Mouse (Mus musculus) heart, embryonic 11.5 days (tissue): Measurements from ENCODE around the gene Tlx2. TPM values are rescaled to one million over a fixed set of nuclear protein-coding genes. Genes with fewer than 3 reads are reported as not detected.

Experiments used
- microRNA counts: library from miRNA; unstranded; fragments of <30 nt; microRNA quantifications from one replicate; lab custom pipeline; 2015
- microRNA-seq: library from miRNA; unstranded; fragments of <30 nt; microRNA quantifications from one replicate; pipeline ENCODE4, GENCODE M21; 2016; ENCODE audit warnings: borderline number of aligned reads
- polyA plus RNA-seq: library from polyadenylated mRNA; unstranded; fragments of >200 nt; fragmentation: Nextera tagmentation; extraction: Ambion mirVana; gene quantifications from 2 replicates; pipeline ENCODE4 v1.2.1, GENCODE M21; 2014

The Tlx2 gene
- polyA plus RNA-seq, 1 experiment from 2014 or later, result not detected

MicroRNAs encoded within 50 kb of the gene (microRNA counts, 519-probe panel; counts per million panel counts)
- 32.2 counts per million for microRNA mmu-miR-3470a+mmu-miR-3470b (lab: Ali Mortazavi, UCI)

Small RNA genes lying within 50 kb of the gene (microRNA-seq; reads per million reads assigned to microRNA genes)
- gene Mir3470a (not detected), gene Mir7040 (0.20 reads per million)

Other genes starting within 250 kb of the Tlx2 start
- 0.04 and 0.15 TPM in 2 replicates for gene Sema4f, start 130.5 kb downstream of the Tlx2 start, polyA plus RNA-seq
- 0.70 and 1.1 TPM in 2 replicates for gene M1ap, start 123.4 kb downstream of the Tlx2 start, polyA plus RNA-seq
- gene Dok1, start 36.8 kb downstream of the Tlx2 start, polyA plus RNA-seq, result 6.3 and 6.8 TPM in 2 replicates
- 4.5 and 5.7 TPM in 2 replicates for gene Loxl3, start 36.1 kb downstream of the Tlx2 start, polyA plus RNA-seq
- gene Aup1, start 15.8 kb downstream of the Tlx2 start, polyA plus RNA-seq, result 99.8 and 109 TPM in 2 replicates
- 41.8 and 43.3 TPM in 2 replicates for gene Htra2, start 15.0 kb downstream of the Tlx2 start, polyA plus RNA-seq
- 0.24 and 0.30 TPM in 2 replicates for gene Dqx1, start 12.4 kb downstream of the Tlx2 start, polyA plus RNA-seq
- 15.1 and 17.0 TPM in 2 replicates for gene Pcgf1, start 7.6 kb upstream of the Tlx2 start, polyA plus RNA-seq
- gene Lbx2, start 16.1 kb upstream of the Tlx2 start, polyA plus RNA-seq, result 0.46 and 0.52 TPM in 2 replicates
- gene Ccdc142, start 31.3 kb upstream of the Tlx2 start, polyA plus RNA-seq, result 0.97 and 2.1 TPM in 2 replicates
- 1.1 and 1.2 TPM in 2 replicates for gene Gm42688, start 31.3 kb upstream of the Tlx2 start, polyA plus RNA-seq
- gene Mrpl53, start 38.7 kb upstream of the Tlx2 start, polyA plus RNA-seq, result 138 and 144 TPM in 2 replicates
- 19.1 and 19.8 TPM in 2 replicates for gene Mogs, start 45.2 kb upstream of the Tlx2 start, polyA plus RNA-seq
- gene Wbp1, start 51.3 kb upstream of the Tlx2 start, polyA plus RNA-seq, result 76.0 and 87.2 TPM in 2 replicates
- gene Ino80b, start 55.1 kb upstream of the Tlx2 start, polyA plus RNA-seq, result 11.1 and 12.2 TPM in 2 replicates
- gene Rtkn, start 65.2 kb upstream of the Tlx2 start, polyA plus RNA-seq, result 10.8 and 12.4 TPM in 2 replicates
- 4.5 and 6.9 TPM in 2 replicates for gene Wdr54, start 86.1 kb upstream of the Tlx2 start, polyA plus RNA-seq
- 0.14 and 0.27 TPM in 2 replicates for gene 1700003E16Rik, start 86.1 kb upstream of the Tlx2 start, polyA plus RNA-seq
- 49.7 and 61.1 TPM in 2 replicates for gene Dctn1, start 95.6 kb upstream of the Tlx2 start, polyA plus RNA-seq
- gene Slc4a5, start 149.5 kb upstream of the Tlx2 start, polyA plus RNA-seq, result 0.21 and 0.38 TPM in 2 replicates